Mouse (Mus musculus): ENCODE measurements around the gene Pald1.

Pald1 gene

DNA sequence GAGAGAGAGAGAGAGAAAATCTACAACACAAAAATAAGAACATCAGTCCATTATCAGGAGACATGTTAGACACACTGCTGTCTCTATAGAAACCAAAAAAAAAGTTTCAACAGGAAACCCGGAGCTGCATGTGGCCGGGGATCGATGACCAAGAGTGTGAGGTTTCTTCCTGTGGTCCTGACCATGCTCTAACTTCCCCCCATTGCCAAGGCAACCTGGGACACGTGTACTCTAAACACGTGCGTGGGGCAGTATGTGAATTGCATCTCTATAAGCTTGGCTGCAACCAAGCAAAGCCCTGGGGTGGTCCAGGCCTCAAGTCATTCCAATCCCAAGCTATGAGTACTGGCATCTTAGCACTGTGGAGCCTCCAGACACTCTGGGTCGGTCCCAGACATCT lies 48.8 kb downstream of the Pald1 start:
- DNase-seq (ENCODE audit: low spot score in 2 of 2), result no peak

DNA sequence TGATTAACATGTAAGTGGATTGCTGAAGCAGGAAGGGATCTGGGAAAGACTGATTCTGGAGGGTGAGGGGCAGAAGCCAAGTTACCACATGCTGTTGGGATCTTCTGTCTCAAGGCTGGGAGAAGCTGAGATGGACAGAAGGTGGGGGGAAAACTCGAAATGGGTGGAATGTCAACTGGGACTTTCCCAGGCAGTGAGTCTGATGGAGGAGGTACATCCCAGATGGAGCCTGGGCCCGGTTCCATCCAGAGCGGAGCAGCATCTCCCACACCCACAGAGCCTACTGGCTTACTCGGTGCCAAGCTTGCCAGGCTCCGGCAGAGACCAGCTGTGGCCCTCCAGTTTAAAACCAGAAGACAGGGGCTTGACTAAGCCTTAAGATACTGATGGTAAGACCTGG lies 52.3 kb downstream of the Pald1 start:
- peak; percentile 31 to 41 for DNase-seq (ENCODE audit: low spot score in 2 of 2)

GRCm38 (mm10) chr10:61328927-61329326 lies 54.4 kb downstream of the Pald1 start:
- no peak for DNase-seq (ENCODE audit: low spot score in 2 of 2)

DNA sequence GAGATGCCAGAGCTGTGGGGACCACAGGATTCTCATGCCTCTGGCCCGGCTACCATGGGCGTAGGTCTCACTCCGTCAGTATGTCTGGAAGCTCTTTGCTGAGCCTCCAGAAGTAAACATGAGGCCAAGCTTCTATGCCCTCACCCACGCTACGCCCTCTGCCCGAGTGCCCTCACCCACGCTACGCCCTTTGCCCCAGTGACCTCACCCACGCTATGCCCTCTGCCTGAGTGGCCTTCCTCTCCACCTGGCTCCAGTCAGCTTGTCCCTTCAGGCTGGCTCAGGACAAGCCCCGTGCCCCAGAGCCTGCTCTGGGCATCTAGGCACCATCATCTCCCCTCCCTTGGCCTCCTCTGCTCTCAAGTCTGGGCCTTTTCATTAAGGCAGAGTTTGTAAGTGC lies 55.8 kb downstream of the Pald1 start:
- no peak for DNase-seq (ENCODE audit: low spot score in 2 of 2)

DNA sequence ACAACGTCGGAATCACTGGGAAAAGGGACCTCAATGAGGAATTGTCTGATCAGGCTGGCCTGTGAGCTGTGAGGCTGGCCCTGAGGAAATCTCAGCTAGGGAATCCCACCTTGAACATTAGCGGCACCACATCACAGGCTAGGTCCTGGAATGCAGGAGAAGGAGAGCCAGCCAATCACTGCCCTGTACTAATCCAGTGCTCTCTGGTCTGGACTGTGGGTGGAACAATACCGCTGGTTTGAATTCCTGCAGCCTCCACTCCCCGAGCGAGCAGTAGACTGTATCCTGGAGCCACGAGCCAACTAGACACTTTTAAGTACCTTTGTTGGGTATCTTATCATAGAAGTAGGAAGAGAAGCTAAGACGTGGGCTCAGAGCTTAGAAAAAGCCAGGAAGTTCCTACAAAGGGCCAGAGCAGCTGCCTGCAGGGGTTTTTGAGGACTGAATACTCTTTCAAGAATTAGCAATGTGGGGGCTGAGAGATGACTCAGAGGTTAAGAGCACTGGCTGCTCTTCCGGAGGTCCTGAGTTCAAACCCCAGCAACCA lies 57.5 kb downstream of the Pald1 start:
- no peak for DNase-seq (ENCODE audit: low spot score in 2 of 2)

- DNase-seq (ENCODE audit: low spot score in 2 of 2), result no peak
These were observed 58.6 kb downstream of the Pald1 start for GRCm38 (mm10) chr10:61324717-61325116.

- DNase-seq (ENCODE audit: low spot score in 2 of 2), result no peak
These were observed 64.8 kb downstream of the Pald1 start for GRCm38 (mm10) chr10:61318527-61318926.

- no peak for DNase-seq (ENCODE audit: low spot score in 2 of 2)
These were observed 67.9 kb downstream of the Pald1 start for GRCm38 (mm10) chr10:61315324-61315880.

DNA sequence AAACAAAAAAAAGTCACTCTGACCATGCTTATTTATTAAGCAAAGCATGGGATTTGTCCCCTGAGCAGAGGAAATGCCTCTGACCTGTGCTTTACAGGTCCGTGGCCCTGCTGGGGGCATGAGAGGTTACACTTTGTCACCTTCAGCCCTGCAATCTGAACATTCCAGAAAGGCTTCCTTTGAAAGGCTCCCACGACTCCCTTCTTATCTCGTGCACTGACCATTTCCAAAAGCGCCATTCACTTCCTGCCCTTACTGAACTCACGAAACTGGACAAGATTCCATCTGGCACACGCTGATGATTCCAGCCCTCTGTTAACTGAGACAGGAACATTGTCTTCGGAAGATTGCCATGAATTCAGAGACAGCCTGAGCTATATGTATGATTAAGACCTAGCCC lies 69.6 kb downstream of the Pald1 start:
- no peak for DNase-seq (ENCODE audit: low spot score in 2 of 2)

DNA sequence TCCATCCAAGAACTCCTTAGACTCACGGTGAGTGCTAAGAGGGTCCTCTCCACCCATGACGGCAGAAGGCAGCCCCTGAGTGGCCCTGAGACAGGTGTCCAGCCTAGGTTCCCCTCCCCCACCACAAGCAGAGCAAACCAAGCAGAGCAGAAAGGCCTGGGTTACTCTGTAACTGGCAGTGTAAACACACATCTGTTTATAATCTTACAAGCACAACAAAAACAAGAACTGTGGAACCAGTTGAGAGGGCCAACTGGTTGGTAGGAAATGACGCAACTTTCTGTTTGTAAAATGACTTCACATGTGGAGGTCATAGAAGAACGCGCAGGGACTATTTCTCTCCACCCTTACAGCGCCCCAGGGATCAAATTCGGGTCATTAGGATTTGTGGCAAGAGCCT lies 70.6 kb downstream of the Pald1 start:
- no peak for DNase-seq (ENCODE audit: low spot score in 2 of 2)

DNA sequence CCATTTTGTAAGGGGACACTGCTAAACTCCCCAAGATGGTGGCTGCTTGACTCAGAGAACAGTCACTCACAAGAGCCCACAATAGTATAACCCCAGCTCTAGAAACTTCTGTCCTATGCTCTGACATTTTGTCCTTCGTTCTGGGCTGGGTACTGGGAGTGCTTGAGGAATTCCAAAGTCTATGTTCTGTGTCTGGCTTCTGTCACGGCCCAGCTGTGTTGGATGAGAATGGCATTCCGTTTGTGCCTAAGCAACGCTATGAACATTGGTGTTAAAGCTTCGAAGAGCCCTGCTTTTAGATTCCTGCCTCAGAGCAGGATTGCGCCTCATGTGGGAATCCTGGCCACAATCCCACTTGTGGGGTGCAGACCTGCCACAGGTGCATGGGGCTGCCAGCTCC lies 71.2 kb downstream of the Pald1 start:
- no peak for DNase-seq (ENCODE audit: low spot score in 2 of 2)

- DNase-seq (ENCODE audit: low spot score in 2 of 2), result no peak
These were observed 74.5 kb downstream of the Pald1 start for GRCm38 (mm10) chr10:61308706-61309320.

DNA sequence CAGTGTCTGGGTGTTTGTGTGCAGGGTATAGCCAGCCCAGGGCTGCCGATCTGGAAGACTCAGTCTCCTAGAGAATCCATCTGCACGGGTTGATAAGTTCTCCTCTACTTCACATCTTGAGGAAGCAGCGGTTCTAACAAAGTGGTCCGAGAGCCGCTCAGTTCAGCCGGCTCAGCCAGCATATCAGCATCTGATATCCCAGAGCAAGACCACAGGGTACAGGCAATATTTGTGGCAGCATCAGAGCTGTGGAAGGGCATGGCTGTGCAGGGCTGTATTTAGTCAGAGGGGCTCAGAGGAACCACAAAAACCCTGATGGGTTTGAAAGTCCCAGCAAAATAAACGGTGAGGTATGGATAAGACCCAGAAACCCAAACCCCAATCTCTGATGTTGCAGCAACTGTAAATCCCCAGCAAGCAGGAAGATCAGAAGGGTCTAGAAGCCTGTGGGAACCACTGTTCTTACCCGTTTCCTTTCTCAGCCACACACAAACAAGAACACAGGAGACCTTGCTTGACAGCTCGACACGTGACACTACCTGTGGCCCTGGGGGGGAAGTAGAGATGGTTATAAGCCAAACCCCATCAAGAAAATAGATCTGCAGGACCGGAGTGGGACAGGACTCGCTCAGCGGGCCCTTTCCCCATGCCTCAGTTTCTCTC lies 77.3 kb downstream of the Pald1 start:
- DNase-seq (ENCODE audit: low spot score in 2 of 2), result no peak

GRCm38 (mm10) chr10:61304046-61304445 lies 79.3 kb downstream of the Pald1 start:
- DNase-seq (ENCODE audit: low spot score in 2 of 2), result no peak

DNA sequence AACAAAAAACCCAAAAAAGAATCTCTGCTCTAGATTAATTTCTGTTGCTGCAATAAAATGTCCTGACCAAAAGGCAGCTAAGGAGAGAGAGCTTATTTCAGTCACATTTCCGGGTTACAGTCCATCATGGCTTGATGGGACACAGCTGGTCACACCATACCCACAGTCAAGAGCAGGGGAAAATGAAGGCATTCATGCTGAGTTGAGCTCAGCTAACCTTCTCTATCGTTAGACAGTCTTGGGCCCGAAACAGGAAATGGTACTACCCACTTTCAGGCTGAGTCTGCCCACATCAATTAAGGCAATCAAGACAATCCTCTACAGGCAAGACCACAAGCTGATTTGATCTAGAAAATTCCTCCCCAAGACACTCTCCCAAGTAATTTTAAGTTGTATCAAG lies 82.3 kb downstream of the Pald1 start:
- DNase-seq (ENCODE audit: low spot score in 2 of 2), result no peak

- DNase-seq (ENCODE audit: low spot score in 2 of 2), result no peak
These were observed 85.9 kb downstream of the Pald1 start, which contains the start of gene Prf1 for GRCm38 (mm10) chr10:61297477-61297876. Gene Prf1 (plus strand): TSS chr10:61297833.

DNA sequence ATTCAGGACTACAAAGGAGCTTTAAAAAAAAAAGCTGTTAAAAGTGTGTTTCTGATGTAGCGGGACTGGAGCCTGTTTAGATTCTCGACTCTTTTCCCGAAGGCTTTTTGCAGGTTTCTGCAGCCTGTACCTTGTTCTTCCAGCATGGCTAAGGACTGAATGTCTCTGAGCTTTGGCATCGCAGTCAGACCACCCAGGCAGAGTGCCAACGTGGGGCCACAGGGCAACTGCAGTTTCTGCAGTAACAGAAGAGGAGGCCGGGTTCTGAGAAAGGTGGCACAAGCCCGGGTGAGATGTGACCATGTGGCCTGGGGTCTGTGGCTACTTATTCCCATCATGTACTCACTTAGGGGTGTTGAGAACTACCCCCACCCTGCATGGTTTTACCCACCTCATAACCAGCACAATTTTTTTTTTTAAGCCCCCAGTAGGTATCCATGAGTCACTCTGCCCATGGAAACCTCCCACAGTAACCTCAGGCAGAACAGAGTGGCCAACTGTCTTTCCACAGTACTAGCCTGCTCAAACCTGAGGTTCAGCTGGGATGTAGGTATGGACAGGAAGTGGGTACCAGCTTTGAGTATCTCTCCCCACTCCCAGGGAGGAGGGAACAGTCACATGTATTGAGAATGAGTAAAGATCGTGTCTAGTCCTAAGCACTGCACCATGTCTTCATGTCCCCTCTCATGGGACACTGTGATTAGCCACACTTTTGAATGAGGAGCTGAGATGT lies 86.5 kb downstream of the Pald1 start:
- no peak for DNase-seq (ENCODE audit: low spot score in 2 of 2)

DNA sequence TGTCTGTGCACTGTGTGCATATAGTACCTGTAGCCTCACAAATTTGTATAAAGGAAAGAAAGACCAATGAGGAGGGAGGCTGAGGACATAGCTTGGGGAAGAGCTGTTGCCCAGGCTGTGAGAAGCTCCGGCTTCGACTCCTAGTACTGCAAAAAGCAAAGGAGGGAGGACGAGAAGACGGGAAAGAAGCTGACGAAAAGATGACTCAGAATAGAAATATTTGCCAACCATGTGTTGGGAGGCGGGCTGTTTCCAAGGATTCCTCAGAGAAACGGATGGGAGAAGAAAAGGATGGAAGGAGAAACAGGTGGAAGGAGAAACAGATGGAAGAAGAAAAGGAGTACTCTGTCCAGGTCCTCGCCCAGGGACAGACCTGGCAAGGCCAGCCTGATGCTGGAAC lies 89.1 kb downstream of the Pald1 start:
- no peak for DNase-seq (ENCODE audit: low spot score in 2 of 2)

DNA sequence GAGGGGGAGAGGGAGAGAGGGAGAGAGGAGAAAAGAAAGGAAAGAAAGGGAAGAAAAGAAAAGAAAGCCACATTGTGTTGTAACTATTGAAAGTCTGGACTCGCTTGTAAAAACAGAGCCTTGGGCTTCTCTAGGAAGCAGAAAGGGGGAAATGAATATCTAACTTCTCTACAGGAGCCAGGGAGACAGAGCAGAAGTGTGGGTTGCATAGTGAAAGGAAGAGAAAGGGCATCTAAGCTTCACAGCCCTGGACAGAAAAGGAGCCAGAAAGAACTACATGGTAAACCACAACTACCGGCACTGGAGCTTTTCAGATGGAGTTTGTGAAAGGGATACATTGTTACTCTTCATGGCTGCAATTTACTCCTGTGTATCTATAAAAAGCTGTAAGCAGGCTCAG lies 92.9 kb downstream of the Pald1 start:
- no peak for DNase-seq (ENCODE audit: low spot score in 2 of 2)

- no peak for DNase-seq (ENCODE audit: low spot score in 2 of 2)
These were observed 93.3 kb downstream of the Pald1 start for GRCm38 (mm10) chr10:61290016-61290415.

GRCm38 (mm10) chr10:61286246-61286645 lies 97.1 kb downstream of the Pald1 start:
- no peak for DNase-seq (ENCODE audit: low spot score in 2 of 2)

DNA sequence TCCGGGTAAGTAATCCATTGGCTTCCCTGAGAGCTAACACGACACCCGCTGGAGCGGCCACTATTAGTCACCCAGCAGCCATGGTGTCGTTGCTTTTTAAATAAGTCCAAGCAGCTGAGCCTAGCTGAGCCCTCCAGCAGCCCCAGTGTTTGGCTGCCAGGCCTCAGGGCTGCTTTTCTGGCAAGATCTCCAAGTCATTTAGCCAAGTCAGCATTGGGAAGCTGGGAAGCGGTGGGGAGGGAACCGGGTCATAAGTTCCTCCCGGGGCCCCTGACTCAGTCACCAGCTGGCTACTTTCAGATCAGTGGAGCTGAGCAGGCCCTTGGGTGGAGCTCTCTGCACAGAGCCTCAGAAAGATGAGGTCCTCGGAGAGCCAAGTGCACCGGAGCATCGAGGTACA lies 98.1 kb downstream of the Pald1 start:
- no peak for DNase-seq (ENCODE audit: low spot score in 2 of 2)

DNA sequence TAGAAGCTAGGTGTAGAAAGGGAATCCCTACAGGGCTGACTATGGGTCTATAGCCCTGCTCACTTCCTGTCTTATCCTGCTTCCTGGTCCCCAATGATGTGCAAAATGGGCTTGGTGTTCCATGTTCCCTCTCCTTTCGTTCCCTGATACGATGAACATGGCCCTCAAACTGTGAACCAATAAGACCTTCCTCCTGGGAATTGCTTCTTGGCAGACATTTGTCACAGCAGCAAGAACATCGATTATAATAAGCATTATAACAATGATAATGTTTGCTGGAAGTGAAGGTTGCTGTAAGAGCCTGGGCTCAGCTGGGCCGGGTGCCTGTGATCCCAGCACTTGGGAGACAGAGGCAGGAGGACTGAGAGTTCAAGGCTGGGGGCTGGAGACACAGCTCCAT lies 99.0 kb downstream of the Pald1 start:
- no peak for DNase-seq (ENCODE audit: low spot score in 2 of 2)

Measured in frontal cortex, postnatal 25 days (tissue).